ENCODE assay signal across 8 mouse cellular contexts in the genomic region with DNA sequence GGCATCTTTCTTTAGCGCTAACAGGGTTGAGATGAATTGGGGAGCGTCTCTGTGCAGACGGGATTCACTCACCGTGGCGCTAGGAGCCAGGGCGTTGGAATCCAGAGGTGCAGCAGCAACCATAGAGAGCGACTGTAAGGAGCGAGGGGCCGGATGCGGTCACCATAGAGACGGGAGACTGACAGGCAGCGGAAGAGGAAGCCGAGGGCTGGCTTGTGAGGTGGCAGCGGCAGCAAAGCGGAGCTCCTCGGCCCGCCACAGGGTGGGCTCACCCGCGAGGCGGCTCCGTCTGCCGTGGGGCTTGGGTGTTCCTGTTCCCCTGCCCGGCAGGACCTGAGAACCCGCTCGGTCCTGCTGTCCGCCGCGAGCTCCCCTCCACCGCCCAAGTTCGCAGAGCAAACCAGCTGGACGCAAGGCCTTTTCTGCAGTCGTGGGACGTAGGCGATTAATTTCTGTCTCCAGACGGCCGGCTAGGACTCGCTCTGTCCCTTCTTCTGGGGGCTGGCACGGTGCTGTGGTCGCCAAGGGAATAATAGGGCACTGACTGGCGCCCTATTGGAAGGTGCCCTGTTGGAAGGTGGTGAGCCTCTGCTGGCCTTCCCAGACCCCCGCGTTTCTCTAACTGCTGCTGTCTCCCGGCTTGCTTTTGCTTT. TPM values are rescaled to one million over a fixed set of nuclear protein-coding genes. Genes with fewer than 3 reads are reported as not detected.
A peak's percentile ranks its signal among the peaks of the same experiment; 100 is the strongest.
DNase-seq lines count a peak whose midpoint lies in the region; ATAC-seq lines count a peak whose summit lies in the region.

A gene (plus strand): TSS at position 195 of the 653 bp plus-strand sequence.

- H3K27me3 ChIP-seq in hindbrain, embryonic 13.5 days: peaks cover 11% of the 10 kb centered on the region

- peak within 1 kb of the TSS; percentile 86 for H3K4me3 ChIP-seq in hindbrain, embryonic 13.5 days
- H3K4me3 ChIP-seq in macrophage (ENCODE audit: inconsistent target): peak within 1 kb of the TSS; percentile 95

- H3K4me1 ChIP-seq in hindbrain, embryonic 13.5 days (replicated peaks): peaks cover 35% of the 10 kb centered on the region

- H3K4me2 ChIP-seq in hindbrain, embryonic 13.5 days: peak within 1 kb of the TSS; percentile 97

- no peaks in the 10 kb centered on the region for H3K9me3 ChIP-seq in hindbrain, embryonic 13.5 days

- DNase-seq in WW6 (ENCODE audit: low read depth, low spot score): peak; percentile 64
- DNase-seq in cerebellum, postnatal 10 days: peak; percentile 86 to 91
- DNase-seq in frontal cortex, postnatal 14 days (ENCODE audit: low spot score in 2 of 2): peak; percentile 65 to 76
- peak; percentile 80 to 85 for DNase-seq in layer of hippocampus, postnatal 36 days
- DNase-seq in right cerebral cortex, postnatal 10 days (ENCODE audit: low spot score in 2 of 2): peak; percentile 91 to 92
- peak; percentile 57 to 79 for DNase-seq in urinary bladder, postnatal 36 days (ENCODE audit: low spot score in 2 of 2)

- H3K27ac ChIP-seq in hindbrain, embryonic 13.5 days: peak within 1 kb of the TSS; percentile 86
- peak within 1 kb of the TSS; percentile 74 for H3K27ac ChIP-seq in macrophage

- peak; percentile 93 for ATAC-seq in hindbrain, embryonic 13.5 days (ENCODE audit: low FRiP score)

- H3K79me2 ChIP-seq in macrophage (ENCODE audit: inconsistent target): peaks cover 28% of the 10 kb centered on the region

- H3K9ac ChIP-seq in hindbrain, embryonic 13.5 days: peak within 1 kb of the TSS; percentile 88

- 0% methylated on average over 43 of the region's 43 CpGs for WGBS in hindbrain, embryonic 13.5 days
- 2% methylated on average over 43 of the region's 43 CpGs for WGBS in macrophage (ENCODE audit: missing documents)

- H3K36me3 ChIP-seq in hindbrain, embryonic 13.5 days: peaks cover 29% of the 10 kb centered on the region
- peaks cover 14% of the 10 kb centered on the region; the same call in 1 of the 2 replicates for H3K36me3 ChIP-seq in macrophage (ENCODE audit: inconsistent target)

RNA-seq across cellular contexts. Expression of the gene that starts here (rescaled TPM):
- polyA plus RNA-seq in hindbrain, embryonic 13.5 days (2015; fragmentation: Nextera tagmentation; extraction: Ambion mirVana): 17.4 and 19.9 TPM in 2 replicates
- total RNA-seq in layer of hippocampus, postnatal 36 days (2021): 10 to 100 TPM; 58.0 to 61.2 TPM
- 100 to 1,000 TPM in 1 of 26 experiments, 10 to 100 TPM in 25; 15.1 to 111 (median 59.3) TPM for total RNA-seq in macrophage (2018; cell fraction: chromatin; rRNA removed)
- 10 to 100 TPM; 17.5 to 49.2 (median 31.4) TPM for total RNA-seq in macrophage (2018; cell fraction: cytosol; rRNA removed)
- 100 to 1,000 TPM in 8 of 26 experiments, 10 to 100 TPM in 18; 36.6 to 134 (median 88.4) TPM for total RNA-seq in macrophage (2018; cell fraction: nucleus; rRNA removed)
- 11.4 to 35.1 TPM (median 34.5 TPM) in 3 replicates for polyA plus RNA-seq in macrophage (2018)

Comparison
In these comparisons a context has a peak if more than half of its experiments do, and no peak if none do; other contexts are left out.
1. Peak in every context shown above with its lines: DNase-seq, ATAC-seq, H3K4me3 ChIP-seq and H3K27ac ChIP-seq.